Mouse (Mus musculus): Measurements from ENCODE around the gene Cdca3.

The Cdca3 gene

DNA sequence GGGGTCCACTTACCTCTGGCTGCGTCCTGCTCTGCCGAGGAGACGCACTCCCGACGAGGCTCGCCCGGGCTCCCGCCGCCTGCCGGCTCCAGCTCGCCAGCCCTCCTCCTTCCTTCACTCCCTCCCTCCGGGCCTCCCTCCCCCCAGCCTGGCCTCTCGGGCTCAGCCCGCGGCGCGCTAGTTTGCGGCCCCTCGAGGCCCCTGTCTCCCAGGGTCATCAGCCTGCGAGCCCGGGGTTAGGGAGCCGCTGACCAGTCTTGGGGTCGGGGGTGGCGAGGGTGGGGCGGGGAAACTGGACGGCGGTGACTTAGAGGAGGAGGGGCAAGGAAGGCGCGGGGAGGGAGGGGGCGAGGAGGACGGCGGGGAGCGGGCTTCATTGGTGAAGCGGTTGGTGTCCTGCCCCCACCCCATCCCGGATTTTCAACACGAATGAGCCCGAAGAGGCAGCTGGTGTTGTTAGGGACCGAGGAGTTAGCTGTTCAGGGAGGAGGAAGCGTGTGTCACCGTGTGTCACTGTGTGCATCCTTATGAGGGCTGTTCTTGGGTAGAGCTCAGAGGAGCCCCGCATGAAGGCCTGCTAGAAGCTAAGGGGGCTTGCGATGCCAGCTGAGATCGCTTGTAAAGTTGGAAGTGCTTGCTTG lies 34.4 kb downstream of the Cdca3 start, which contains the start of gene Gpr162:
Gene Gpr162 (minus strand): TSS at position 326 of the 641 bp plus-strand sequence.
- DNase-seq (ENCODE audit: low read depth in 1 of 2, low spot score in 2 of 2) = no peak

- no peak for DNase-seq (ENCODE audit: low read depth in 1 of 2, low spot score in 2 of 2)
Observed at GRCm38 (mm10) chr6:124865766-124866362, 36.5 kb downstream of the Cdca3 start.

GRCm38 (mm10) chr6:124866560-124866959 lies 37.2 kb downstream of the Cdca3 start:
- no peak for DNase-seq (ENCODE audit: low read depth in 1 of 2, low spot score in 2 of 2)

GRCm38 (mm10) chr6:124874348-124874747 lies 45.0 kb downstream of the Cdca3 start:
- DNase-seq (ENCODE audit: low read depth in 1 of 2, low spot score in 2 of 2) = no peak

- no peak for DNase-seq (ENCODE audit: low read depth in 1 of 2, low spot score in 2 of 2)
Observed at GRCm38 (mm10) chr6:124879390-124879789, 50.0 kb downstream of the Cdca3 start.

DNA sequence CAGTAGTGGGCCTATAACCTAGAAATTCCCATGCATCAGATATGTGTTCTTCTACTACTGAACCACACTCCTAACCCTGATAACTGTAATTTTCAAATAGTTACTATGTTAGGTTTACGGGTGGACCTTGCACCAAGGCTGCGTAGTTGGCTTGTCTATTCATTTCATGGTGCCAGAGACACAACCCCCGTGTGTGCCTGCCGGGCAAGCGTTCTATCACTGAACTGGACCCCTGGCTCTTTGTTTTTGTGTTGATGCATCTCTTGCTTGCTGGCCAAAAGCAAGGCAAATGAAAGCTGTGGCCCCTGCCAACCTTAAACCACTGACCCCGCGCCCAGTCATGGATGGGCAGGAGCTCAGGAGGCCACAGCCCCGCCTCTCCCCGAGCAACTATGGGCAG lies 52.5 kb downstream of the Cdca3 start:
- DNase-seq (ENCODE audit: low read depth in 1 of 2, low spot score in 2 of 2) = no peak

All from monocyte, adult 2 months (primary cell).